Mouse (Mus musculus): ENCODE data around the gene Cited4. TPM values are rescaled to one million over a fixed set of nuclear protein-coding genes. Genes with fewer than 3 reads are reported as not detected.

Cited4 gene
- polyA plus RNA-seq (2012; rRNA removed) = 87.0 and 168 TPM in 2 replicates

- peak; percentile 60 for DNase-seq (ENCODE audit: low read depth)
Observed at GRCm38 (mm10) chr4:120666358-120667024, at the start of gene Cited4. Cited4 (plus strand) TSS chr4:120666572.

GRCm38 (mm10) chr4:120627728-120628127 is 38.6 kb upstream of the Cited4 start:
- DNase-seq (ENCODE audit: low read depth) = no peak

GRCm38 (mm10) chr4:120630218-120630931 is 36.0 kb upstream of the Cited4 start:
- no peak for DNase-seq (ENCODE audit: low read depth)

- no peak for DNase-seq (ENCODE audit: low read depth)
Observed at GRCm38 (mm10) chr4:120631828-120632227, 34.5 kb upstream of the Cited4 start.

GRCm38 (mm10) chr4:120635351-120635750 is 31.0 kb upstream of the Cited4 start:
- no peak for DNase-seq (ENCODE audit: low read depth)

GRCm38 (mm10) chr4:120641946-120642345 is 24.4 kb upstream of the Cited4 start:
- no peak for DNase-seq (ENCODE audit: low read depth)

- no peak for DNase-seq (ENCODE audit: low read depth)
Observed at GRCm38 (mm10) chr4:120643899-120644298, 22.5 kb upstream of the Cited4 start.

- DNase-seq (ENCODE audit: low read depth) = no peak
Observed at GRCm38 (mm10) chr4:120649369-120650207, 16.8 kb upstream of the Cited4 start.

GRCm38 (mm10) chr4:120650208-120650592 is 16.2 kb upstream of the Cited4 start:
- no peak for DNase-seq (ENCODE audit: low read depth)

- no peak for DNase-seq (ENCODE audit: low read depth)
Observed at GRCm38 (mm10) chr4:120655898-120656297, 10.5 kb upstream of the Cited4 start.

- DNase-seq (ENCODE audit: low read depth) = no peak
Observed at GRCm38 (mm10) chr4:120660485-120660884, 5.9 kb upstream of the Cited4 start.

GRCm38 (mm10) chr4:120664601-120665000 is 1.8 kb upstream of the Cited4 start:
- DNase-seq (ENCODE audit: low read depth) = no peak

- DNase-seq (ENCODE audit: low read depth) = no peak
Observed at GRCm38 (mm10) chr4:120665144-120665700, 1.1 kb upstream of the Cited4 start.

- DNase-seq (ENCODE audit: low read depth) = no peak
Observed at GRCm38 (mm10) chr4:120665782-120666181, 590 bp upstream of the Cited4 start.

GRCm38 (mm10) chr4:120667045-120667501 is 701 bp downstream of the Cited4 start:
- no peak for DNase-seq (ENCODE audit: low read depth)

- DNase-seq (ENCODE audit: low read depth) = no peak
Observed at GRCm38 (mm10) chr4:120667555-120667954, 1.2 kb downstream of the Cited4 start.

GRCm38 (mm10) chr4:120668551-120668950 is 2.2 kb downstream of the Cited4 start:
- DNase-seq (ENCODE audit: low read depth) = no peak

GRCm38 (mm10) chr4:120669585-120669984 is 3.2 kb downstream of the Cited4 start:
- no peak for DNase-seq (ENCODE audit: low read depth)

GRCm38 (mm10) chr4:120671046-120671445 is 4.7 kb downstream of the Cited4 start:
- DNase-seq (ENCODE audit: low read depth) = no peak

- DNase-seq (ENCODE audit: low read depth) = no peak
Observed at GRCm38 (mm10) chr4:120673606-120674005, 7.2 kb downstream of the Cited4 start.

GRCm38 (mm10) chr4:120674775-120675451 is 8.5 kb downstream of the Cited4 start:
- DNase-seq (ENCODE audit: low read depth) = no peak
